Mouse (Mus musculus) cerebellum, adult 9-10 months (tissue): ENCODE measurements around the gene 4930451I11Rik.

Experiments
- DNase-seq: peaks from one replicate; pipeline ENCODE4 v3.0.0; 2022

Gene 4930451I11Rik

GRCm38 (mm10) chr7:126831539-126831938, at the start of gene 4930451I11Rik:
4930451I11Rik (minus strand) TSS chr7:126831639.
- DNase-seq: no peak

- DNase-seq: no peak
These were observed 49.6 kb upstream of the 4930451I11Rik start for GRCm38 (mm10) chr7:126881040-126881439.

- DNase-seq: no peak
These were observed 45.8 kb upstream of the 4930451I11Rik start for GRCm38 (mm10) chr7:126877239-126877638.

GRCm38 (mm10) chr7:126870520-126870891, 39.1 kb upstream of the 4930451I11Rik start:
- no peak for DNase-seq

- no peak for DNase-seq
These were observed 38.5 kb upstream of the 4930451I11Rik start for GRCm38 (mm10) chr7:126869780-126870519.

GRCm38 (mm10) chr7:126868003-126868402, 36.6 kb upstream of the 4930451I11Rik start:
- no peak for DNase-seq

GRCm38 (mm10) chr7:126867534-126867933, 36.1 kb upstream of the 4930451I11Rik start:
- no peak for DNase-seq

GRCm38 (mm10) chr7:126863791-126864190, 32.4 kb upstream of the 4930451I11Rik start:
- no peak for DNase-seq

GRCm38 (mm10) chr7:126862147-126862784, 30.8 kb upstream of the 4930451I11Rik start, which contains the start of gene Ino80e:
Ino80e (minus strand) TSS chr7:126862377.
- DNase-seq: peak; percentile 96

- DNase-seq: peak; percentile 96
These were observed 30.1 kb upstream of the 4930451I11Rik start, which contains the start of gene Hirip3 for GRCm38 (mm10) chr7:126861429-126862130. Hirip3 (plus strand) TSS chr7:126861972.

GRCm38 (mm10) chr7:126860987-126861386, 29.5 kb upstream of the 4930451I11Rik start:
- DNase-seq: no peak

- no peak for DNase-seq
These were observed 25.4 kb upstream of the 4930451I11Rik start for GRCm38 (mm10) chr7:126856741-126857420.

- peak; percentile 66 for DNase-seq
These were observed 24.2 kb upstream of the 4930451I11Rik start for GRCm38 (mm10) chr7:126855641-126856040.

GRCm38 (mm10) chr7:126853454-126853853, 22.0 kb upstream of the 4930451I11Rik start:
- DNase-seq: peak; percentile 16

- DNase-seq: no peak
These were observed 19.8 kb upstream of the 4930451I11Rik start for GRCm38 (mm10) chr7:126851192-126851591.

GRCm38 (mm10) chr7:126850161-126850560, 18.7 kb upstream of the 4930451I11Rik start:
- no peak for DNase-seq

GRCm38 (mm10) chr7:126848794-126849193, 17.4 kb upstream of the 4930451I11Rik start:
- no peak for DNase-seq

GRCm38 (mm10) chr7:126847421-126848398, 16.3 kb upstream of the 4930451I11Rik start:
- DNase-seq: no peak

GRCm38 (mm10) chr7:126847116-126847420, 15.6 kb upstream of the 4930451I11Rik start, which contains the start of gene Doc2a:
Doc2a (plus strand) TSS chr7:126847416.
- no peak for DNase-seq

- no peak for DNase-seq
These were observed 14.1 kb upstream of the 4930451I11Rik start for GRCm38 (mm10) chr7:126845516-126845915.

GRCm38 (mm10) chr7:126843276-126843675, 11.8 kb upstream of the 4930451I11Rik start:
- DNase-seq: no peak

- no peak for DNase-seq
These were observed 1.9 kb upstream of the 4930451I11Rik start for GRCm38 (mm10) chr7:126833294-126833693.
